Mouse (Mus musculus) embryonic facial prominence, embryonic 14.5 days (tissue): ENCODE measurements around the gene Lrrc75a. TPM values are rescaled to one million over a fixed set of nuclear protein-coding genes. Genes with fewer than 3 reads are reported as not detected.

ENCODE experiments used
- ATAC-seq: fragments of 200-750 bp; cut with Nextera tagmentation; 2 replicates; pipeline ENCODE4 v1.8.0; 2017; ENCODE audit warnings: low read depth, moderate number of reproducible peaks, moderate TSS enrichment
- DNase-seq: peaks from one replicate; pipeline ENCODE4 v3.0.0-alpha.2; 2015; ENCODE audit warnings: low spot score
- H3K27ac ChIP-seq: fragments of 300-500 bp; sonication (generic); replicated peaks from 2 replicates; pipeline ENCODE4 v1.5.1; 2014; ENCODE audit warnings: low read depth, mild to moderate bottlenecking, low read length, moderate library complexity
- H3K27me3 ChIP-seq: fragments of 300-500 bp; sonication (generic); replicated peaks from 2 replicates; pipeline ENCODE4 v1.6.1; 2014; ENCODE audit warnings: low read length; ENCODE audit not compliant: control insufficient read depth, insufficient read depth
- H3K36me3 ChIP-seq: fragments of 300-500 bp; sonication (generic); 2 replicates; pipeline ENCODE4 v1.6.1; 2014; ENCODE audit warnings: low read length, mixed read lengths; ENCODE audit not compliant: control insufficient read depth, insufficient read depth
- H3K4me1 ChIP-seq: fragments of 300-500 bp; sonication (generic); 2 replicates; pipeline ENCODE4 v1.6.1; 2014; ENCODE audit warnings: antibody characterized with exemption, low read length; ENCODE audit not compliant: control insufficient read depth, insufficient read depth
- H3K4me2 ChIP-seq: fragments of 300-500 bp; sonication (generic); 2 replicates; pipeline ENCODE4 v1.6.1; 2014; ENCODE audit warnings: low read depth, mild to moderate bottlenecking, low read length, moderate library complexity, mixed read lengths
- H3K4me3 ChIP-seq: fragments of 300-500 bp; sonication (generic); 2 replicates; pipeline ENCODE4 v1.5.1; 2014; ENCODE audit warnings: low read depth, mild to moderate bottlenecking, low read length
- H3K9ac ChIP-seq: fragments of 300-500 bp; sonication (generic); 2 replicates; pipeline ENCODE4 v1.6.1; 2014; ENCODE audit warnings: low read depth, mild to moderate bottlenecking, low read length, moderate library complexity, mixed read lengths
- H3K9me3 ChIP-seq: fragments of 300-500 bp; sonication (generic); 2 replicates; pipeline ENCODE4 v1.6.1; 2016; ENCODE audit warnings: low read length; ENCODE audit not compliant: control insufficient read depth
- WGBS: fragments of 180-500 bp; shearing (Covaris S2); extraction: QIAGEN DNeasy Blood & Tissue Kit; methylation state at CpG from one replicate; pipeline ENCODE4 v1.1.7; 2014; 5-methylcytosine and 5-hydroxymethylcytosine counted together
- polyA plus RNA-seq: library from polyadenylated mRNA; unstranded; fragments of >200 nt; fragmentation: Nextera tagmentation; extraction: Ambion mirVana; gene quantifications from 2 replicates; pipeline ENCODE4 v1.2.1, GENCODE M21; 2014

The Lrrc75a gene
- polyA plus RNA-seq, 1 experiment from 2014 or later, result 17.2 TPM

DNA sequence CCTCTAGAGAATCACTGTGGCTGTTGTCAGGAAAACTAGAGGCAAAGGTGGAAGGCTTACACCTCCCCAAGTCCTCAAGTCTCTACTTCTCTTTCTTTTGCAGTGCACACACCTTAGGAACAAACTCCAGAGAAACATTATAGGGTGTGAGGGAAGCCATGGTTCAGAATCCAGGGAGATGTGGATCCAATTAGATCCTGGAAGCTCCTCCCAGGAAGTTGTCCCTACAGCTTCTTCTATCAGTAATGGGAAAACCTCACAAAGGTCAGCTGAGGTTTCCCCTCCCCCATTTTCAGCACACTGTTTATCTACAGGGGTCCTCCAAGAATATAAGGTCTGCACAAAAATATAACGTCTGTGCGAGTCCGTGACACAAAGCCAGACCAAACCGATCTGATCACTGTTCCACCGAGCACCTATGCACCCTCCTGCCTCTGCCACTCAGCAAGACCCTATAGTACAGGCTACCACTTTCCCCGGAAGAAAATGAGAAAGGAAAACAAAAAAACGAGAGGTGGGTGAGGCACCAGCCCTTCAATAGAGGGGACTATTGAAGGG is 1.3 kb downstream of the Lrrc75a start:
- no peak overlapping the region for H3K9ac ChIP-seq
- ATAC-seq, result no peak
- WGBS, result 37% methylated on average over 7 of the region's 7 CpGs
- H3K27ac ChIP-seq, result peak overlapping the region; percentile 67
- peak overlapping the region; percentile 90 for H3K4me2 ChIP-seq
- H3K9me3 ChIP-seq, result no peaks in the 10 kb centered on the region
- peak overlapping the region; percentile 73 for H3K4me3 ChIP-seq
- no peaks in the 10 kb centered on the region for H3K36me3 ChIP-seq
- DNase-seq, result no peak
- H3K4me1 ChIP-seq, result peaks cover 49% of the 10 kb centered on the region
- H3K27me3 ChIP-seq, result no peaks in the 10 kb centered on the region

DNA sequence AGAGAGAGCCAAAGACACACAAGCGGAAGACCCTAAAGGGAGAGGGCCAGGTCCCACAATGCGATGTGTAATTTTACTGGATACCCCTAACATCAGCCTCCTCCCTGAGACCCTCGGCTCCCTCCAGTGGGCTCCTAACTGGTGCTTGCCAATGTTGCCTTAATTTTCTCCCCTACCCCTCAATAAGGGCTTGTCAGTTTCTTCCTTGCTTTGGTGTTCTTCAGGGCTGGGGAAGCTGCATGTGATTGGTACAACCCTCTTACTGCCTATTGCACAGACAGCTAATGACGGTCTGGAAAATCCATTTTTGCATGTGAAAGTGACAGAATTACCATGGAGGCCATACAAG is 1.9 kb downstream of the Lrrc75a start:
- WGBS, result 16% methylated on average over 4 of the region's 4 CpGs
- peak overlapping the region; percentile 90 for H3K4me2 ChIP-seq
- ATAC-seq, result no peak
- peaks cover 49% of the 10 kb centered on the region for H3K4me1 ChIP-seq
- no peaks in the 10 kb centered on the region for H3K27me3 ChIP-seq
- H3K9ac ChIP-seq, result peak overlapping the region; percentile 41; the same call in 1 of the 2 replicates
- peak overlapping the region; percentile 67 for H3K27ac ChIP-seq
- H3K4me3 ChIP-seq, result peak overlapping the region; percentile 73
- H3K9me3 ChIP-seq, result no peaks in the 10 kb centered on the region
- DNase-seq, result no peak
- no peaks in the 10 kb centered on the region for H3K36me3 ChIP-seq

DNA sequence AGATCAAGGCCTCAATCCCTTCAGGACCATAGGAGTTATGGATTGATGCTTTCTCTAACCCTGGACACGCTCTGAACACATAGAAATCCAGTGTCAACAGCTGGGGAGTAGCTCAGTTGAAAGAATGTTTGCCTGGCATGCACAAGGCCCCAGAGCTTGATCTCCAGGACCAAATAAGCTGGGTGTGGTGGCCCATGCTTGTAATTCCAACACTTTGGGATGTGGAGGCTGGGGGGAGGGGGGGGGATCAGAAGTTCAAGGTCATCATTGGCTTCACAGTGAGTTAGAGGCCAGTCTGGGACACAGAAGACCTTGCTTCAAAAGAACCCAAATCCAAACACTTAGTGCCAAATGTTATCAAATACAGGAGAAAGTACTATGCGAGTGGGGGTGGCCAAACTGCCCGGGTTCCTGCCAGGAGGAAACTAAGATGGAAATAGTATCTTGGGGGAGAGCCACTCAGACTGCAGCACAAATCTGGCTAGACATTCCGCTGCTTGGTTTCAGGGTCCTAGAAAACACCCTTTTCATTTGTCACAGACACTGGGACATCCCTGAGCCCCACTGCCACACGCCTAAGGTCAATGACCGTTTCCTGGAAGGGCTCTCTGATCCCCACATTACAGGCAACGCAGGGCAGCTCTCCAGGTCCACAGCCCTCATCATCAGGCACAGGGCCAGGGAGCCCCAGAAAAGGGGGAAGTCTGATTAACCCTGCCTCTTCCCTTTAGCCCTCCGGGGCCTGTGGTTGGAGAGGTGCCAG is 2.4 kb downstream of the Lrrc75a start:
- no peaks in the 10 kb centered on the region for H3K36me3 ChIP-seq
- H3K4me3 ChIP-seq, result peak overlapping the region; percentile 73
- H3K9ac ChIP-seq, result peak overlapping the region; percentile 41; the same call in 1 of the 2 replicates
- peak; percentile 78 for DNase-seq
- peak overlapping the region; percentile 67 for H3K27ac ChIP-seq
- WGBS, result 13% methylated on average over 8 of the region's 8 CpGs
- peaks cover 49% of the 10 kb centered on the region for H3K4me1 ChIP-seq
- ATAC-seq, result no peak
- no peaks in the 10 kb centered on the region for H3K27me3 ChIP-seq
- H3K4me2 ChIP-seq, result peak overlapping the region; percentile 90
- no peaks in the 10 kb centered on the region for H3K9me3 ChIP-seq

DNA sequence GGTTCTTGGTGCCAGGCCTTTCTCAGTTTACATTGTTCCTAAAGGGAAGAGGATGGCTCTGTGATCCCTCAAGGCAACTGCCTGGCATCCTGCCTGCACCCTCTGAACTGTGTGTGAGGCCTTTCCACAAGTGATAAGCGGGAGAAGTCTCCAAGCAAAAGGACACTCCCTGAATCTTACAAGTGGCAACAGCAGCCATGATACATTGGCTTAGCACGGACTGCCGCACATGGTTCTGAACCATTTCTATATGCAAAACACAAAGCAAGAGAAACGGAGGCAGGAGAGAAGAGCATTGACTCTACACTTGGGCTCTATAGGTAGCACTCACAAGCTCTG is 3.0 kb downstream of the Lrrc75a start:
- peaks cover 48% of the 10 kb centered on the region for H3K4me1 ChIP-seq
- no peaks in the 10 kb centered on the region for H3K9me3 ChIP-seq
- H3K36me3 ChIP-seq, result no peaks in the 10 kb centered on the region
- H3K9ac ChIP-seq, result no peak overlapping the region
- peak overlapping the region; percentile 67 for H3K27ac ChIP-seq
- no peak overlapping the region for H3K4me3 ChIP-seq
- no peaks in the 10 kb centered on the region for H3K27me3 ChIP-seq
- DNase-seq, result no peak
- WGBS, result 89% methylated on average over 4 of the region's 4 CpGs
- ATAC-seq, result no peak
- peak overlapping the region; percentile 90 for H3K4me2 ChIP-seq

DNA sequence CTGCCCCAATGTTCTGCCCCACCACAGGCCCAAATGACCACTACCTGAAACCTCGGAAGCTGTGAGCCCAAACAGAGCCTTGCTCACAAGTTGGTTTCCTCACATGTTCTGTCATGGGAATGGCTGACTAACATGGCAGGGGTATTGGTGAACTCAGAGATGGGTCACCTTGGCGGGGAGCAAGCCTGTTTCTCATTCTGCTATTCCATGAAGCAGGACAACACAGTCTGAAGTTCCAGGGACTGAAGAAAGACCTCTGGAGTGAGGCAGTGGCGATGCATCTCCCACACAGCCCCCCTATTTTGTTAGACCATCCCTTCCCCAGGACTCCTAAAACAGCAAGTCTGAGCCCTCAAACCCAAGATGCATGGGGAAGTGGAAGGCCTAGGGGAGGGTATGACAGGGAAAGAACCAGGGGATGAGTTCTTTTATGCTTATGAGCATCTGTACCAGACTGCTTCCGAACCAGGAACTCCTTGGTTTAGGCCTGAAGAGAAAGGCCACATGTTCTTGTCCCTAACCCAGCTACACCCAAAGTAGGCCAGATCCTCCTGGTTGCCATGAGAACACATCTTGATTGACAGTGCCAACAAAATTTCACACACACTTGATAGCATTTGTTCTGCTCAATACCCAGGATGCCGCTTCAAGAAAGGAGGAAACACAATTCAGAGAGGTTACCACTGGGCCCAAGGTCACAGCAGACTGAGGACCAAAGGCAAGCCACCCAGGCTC is 3.6 kb downstream of the Lrrc75a start:
- no peaks in the 10 kb centered on the region for H3K36me3 ChIP-seq
- peaks cover 45% of the 10 kb centered on the region for H3K4me1 ChIP-seq
- H3K9ac ChIP-seq, result no peak overlapping the region
- 89% methylated on average over 5 of the region's 5 CpGs for WGBS
- no peak overlapping the region for H3K27ac ChIP-seq
- no peak for DNase-seq
- no peaks in the 10 kb centered on the region for H3K27me3 ChIP-seq
- no peak overlapping the region for H3K4me3 ChIP-seq
- H3K4me2 ChIP-seq, result peak overlapping the region; percentile 90; the same call in 1 of the 2 replicates
- no peak for ATAC-seq
- no peaks in the 10 kb centered on the region for H3K9me3 ChIP-seq

DNA sequence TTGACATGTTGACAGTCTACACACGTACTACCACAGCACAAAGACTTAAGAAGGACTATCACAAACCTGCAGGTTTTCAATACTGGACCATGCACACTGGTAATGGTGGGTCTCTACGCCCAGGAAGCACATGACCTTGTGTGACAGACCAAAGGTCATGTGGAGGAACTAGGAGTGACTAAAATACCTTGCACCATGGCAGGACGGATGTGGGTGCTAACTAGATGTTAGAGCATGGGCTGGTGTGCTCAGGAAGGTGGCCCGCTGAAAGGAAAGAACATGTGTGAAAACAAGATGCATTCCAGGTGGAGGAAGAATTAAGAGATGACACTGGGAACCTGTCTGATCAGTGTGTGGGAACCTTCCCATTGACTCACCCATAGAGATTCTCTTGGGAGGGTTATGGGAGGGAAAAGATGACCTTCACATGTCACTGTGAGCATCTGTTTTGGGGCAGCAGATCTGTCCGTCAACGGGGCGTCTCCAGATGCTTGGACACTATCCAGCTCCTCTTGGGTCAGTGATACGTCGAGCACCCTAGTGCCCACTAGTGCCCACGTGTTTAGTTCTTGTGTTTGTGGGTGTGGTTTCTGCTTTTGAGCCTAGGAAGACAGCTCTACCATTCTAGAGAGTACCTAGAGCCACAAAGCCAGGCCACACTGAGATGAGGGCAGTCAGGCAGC is 4.5 kb downstream of the Lrrc75a start:
- Histone ChIP-seq H3K4me1 (peaks cover 45% of the 10 kb centered on the region), H3K4me3 (no peak overlapping the region), H3K27ac (no peak overlapping the region; the same call in 1 of the 2 replicates), H3K9me3 (no peaks in the 10 kb centered on the region), H3K9ac (no peak overlapping the region), H3K4me2 (no peak overlapping the region), H3K36me3 (no peaks in the 10 kb centered on the region), H3K27me3 (no peaks in the 10 kb centered on the region)
- no peak for ATAC-seq
- DNase-seq, result no peak
- 76% methylated on average over 10 of the region's 10 CpGs for WGBS

DNA sequence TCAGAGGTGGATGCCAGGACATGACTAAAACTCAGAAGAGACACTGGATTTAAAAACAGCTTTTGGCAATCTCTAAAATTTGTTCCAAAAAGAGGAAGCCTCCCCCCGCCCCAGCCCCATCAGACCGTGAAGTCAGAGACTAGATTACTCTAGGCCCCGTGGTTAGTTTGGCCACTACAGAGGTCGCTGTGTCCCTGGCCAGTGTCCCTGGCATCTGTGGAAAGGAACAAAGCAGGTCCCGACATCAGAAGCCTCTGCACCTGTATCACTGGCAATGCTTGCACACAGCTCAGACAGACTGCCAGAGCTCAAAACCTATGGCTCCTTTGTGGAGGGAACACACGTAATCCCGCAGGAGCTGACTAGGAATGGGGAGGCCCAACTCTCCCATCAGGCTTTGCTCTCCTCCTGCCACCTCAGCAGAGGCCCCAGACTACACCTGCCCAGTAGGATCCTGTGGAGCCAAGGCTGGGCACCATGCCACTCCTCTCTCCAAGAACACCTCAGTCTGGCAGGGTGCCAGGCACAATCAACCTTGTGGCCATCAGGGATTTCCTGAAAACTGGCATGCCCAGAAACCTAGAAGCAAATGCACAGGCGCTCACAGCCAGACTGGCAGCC is 5.2 kb downstream of the Lrrc75a start:
- H3K9ac ChIP-seq, result peak overlapping the region; percentile 21; the same call in 1 of the 2 replicates
- WGBS, result 60% methylated on average over 8 of the region's 8 CpGs
- H3K36me3 ChIP-seq, result no peaks in the 10 kb centered on the region
- H3K4me2 ChIP-seq, result no peak overlapping the region
- H3K27ac ChIP-seq, result peak overlapping the region; percentile 54
- H3K4me3 ChIP-seq, result no peak overlapping the region
- ATAC-seq, result peak; percentile 56; the same call in 1 of the 2 replicates
- peak; percentile 83 for DNase-seq
- H3K4me1 ChIP-seq, result peaks cover 45% of the 10 kb centered on the region
- H3K9me3 ChIP-seq, result no peaks in the 10 kb centered on the region
- no peaks in the 10 kb centered on the region for H3K27me3 ChIP-seq
